Mouse (Mus musculus): ENCODE measurements around the gene 1190005I06Rik. TPM values are rescaled to one million over a fixed set of nuclear protein-coding genes. Genes with fewer than 3 reads are reported as not detected.

The 1190005I06Rik gene
- 0.26 and 0.28 TPM in 2 replicates for polyA plus RNA-seq (2012; rRNA removed)
- polyA plus RNA-seq (2014; fragmentation: Nextera tagmentation; extraction: Ambion mirVana): 0.86 and 1.7 TPM in 2 replicates

DNA sequence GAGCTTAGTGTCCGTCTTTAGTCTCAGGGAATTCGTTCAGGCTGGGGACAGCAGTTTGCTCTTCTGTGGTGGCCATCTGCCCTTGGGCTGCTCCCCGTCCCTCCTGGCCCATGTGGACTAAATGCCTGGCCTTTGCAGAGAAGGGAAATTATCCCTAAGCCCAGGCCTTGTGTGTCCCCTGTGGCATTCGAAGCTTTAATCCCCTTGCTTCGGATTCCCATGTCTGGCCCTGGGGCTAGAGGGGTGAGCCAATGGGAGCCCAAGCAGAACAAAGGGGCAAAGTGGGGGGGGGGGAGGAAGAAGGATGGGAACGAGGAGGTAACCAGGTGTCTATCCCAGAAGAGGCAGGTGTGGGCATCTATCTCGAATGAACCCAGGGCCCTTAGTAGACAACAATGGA lies at the start of gene 1190005I06Rik:
Gene 1190005I06Rik (minus strand): TSS at position 101 of the 400 bp plus-strand sequence.
- no peak for DNase-seq (ENCODE audit: low read depth in 3 of 3, low spot score in 3 of 3)
- 51% methylated on average over 7 of the region's 7 CpGs for WGBS (ENCODE audit: insufficient replicate concordance)
- H3K9me3 ChIP-seq (ENCODE audit: control insufficient read depth, low read length): no peaks in the 10 kb centered on the region
- H3K9ac ChIP-seq (replicated peaks): no peak within 1 kb of the TSS
- H3K27ac ChIP-seq: no peak within 1 kb of the TSS
- no peak within 1 kb of the TSS for H3K4me2 ChIP-seq (ENCODE audit: low read depth)
- H3K4me3 ChIP-seq (ENCODE audit: insufficient read depth in 1 of 2, low read depth in 2 of 2, low read length in 2 of 2): no peak within 1 kb of the TSS
- no peaks in the 10 kb centered on the region for H3K4me1 ChIP-seq (replicated peaks; ENCODE audit: control insufficient read depth in 2 of 2, insufficient read depth in 2 of 2, low read length in 1 of 2)
- H3K27me3 ChIP-seq (ENCODE audit: control insufficient read depth, insufficient read depth, low read length): no peaks in the 10 kb centered on the region
- ATAC-seq (ENCODE audit: insufficient read depth): no peak
- H3K36me3 ChIP-seq (replicated peaks; ENCODE audit: control insufficient read depth, insufficient read depth, low read depth): no peaks in the 10 kb centered on the region
- TF ChIP-seq CTCF (IDR thresholded peaks at IDR 0.05; ENCODE audit: low read depth) (no peak), EP300 (IDR thresholded peaks at IDR 0.05; ENCODE audit: low read depth) (no peak)

DNA sequence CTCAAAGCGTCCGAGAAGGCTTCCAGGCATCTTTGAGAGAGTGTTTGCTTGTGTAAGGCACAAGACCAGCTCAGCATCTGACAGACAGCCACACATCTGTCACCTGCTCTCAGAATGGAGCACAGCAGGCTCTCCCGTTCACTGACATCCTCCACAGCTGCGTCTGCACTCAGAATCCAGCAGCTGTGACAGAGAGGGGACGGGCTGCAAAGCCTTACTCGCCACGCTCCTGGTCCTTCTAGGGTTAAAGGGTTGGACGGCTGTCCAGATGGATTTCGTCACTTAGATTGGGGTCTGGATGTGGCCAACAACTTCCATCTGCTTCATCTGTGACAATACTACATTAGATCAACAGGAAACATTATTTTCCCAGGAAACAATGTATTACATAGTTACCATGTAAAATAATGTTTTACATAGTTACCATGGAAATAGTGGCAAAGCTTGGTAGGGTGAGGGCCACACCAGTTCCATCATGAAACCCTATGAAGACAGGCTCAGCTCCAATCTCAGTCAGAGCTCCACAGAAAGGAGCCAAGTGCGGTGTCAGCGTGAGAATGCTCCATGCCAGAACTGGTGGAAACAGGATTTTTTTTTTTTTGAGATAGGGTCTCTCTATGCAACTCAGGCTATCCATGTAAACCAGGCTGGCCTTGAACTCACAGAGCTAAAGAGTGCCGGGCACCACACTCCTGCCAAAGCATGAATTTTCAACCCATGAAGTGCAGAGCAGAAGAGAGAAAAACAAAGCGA lies 49.1 kb upstream of the 1190005I06Rik start:
- whole genome bisulfite sequencing (ENCODE audit: insufficient replicate concordance): 59% methylated on average over 13 of the region's 13 CpGs
- H3K9me3 ChIP-seq (ENCODE audit: control insufficient read depth, low read length): no peaks in the 10 kb centered on the region
- H3K9ac ChIP-seq (replicated peaks): no peak overlapping the region
- no peak overlapping the region for H3K27ac ChIP-seq
- ATAC-seq (ENCODE audit: insufficient read depth) (no peak), DNase-seq (ENCODE audit: low read depth in 3 of 3, low spot score in 3 of 3) (no peak)
- H3K4me3 ChIP-seq (ENCODE audit: insufficient read depth in 1 of 2, low read depth in 2 of 2, low read length in 2 of 2): no peak overlapping the region
- H3K36me3 ChIP-seq (replicated peaks; ENCODE audit: control insufficient read depth, insufficient read depth, low read depth): no peaks in the 10 kb centered on the region
- TF ChIP-seq CTCF (IDR thresholded peaks at IDR 0.05; ENCODE audit: low read depth): no peak
- H3K4me2 ChIP-seq (ENCODE audit: low read depth): no peak overlapping the region
- peaks cover 0 to 23% of the 10 kb centered on the region in 2 experiments; a peak in 1 of 4 replicates for H3K4me1 ChIP-seq (replicated peaks; ENCODE audit: control insufficient read depth in 2 of 2, insufficient read depth in 2 of 2, low read length in 1 of 2)
- no peaks in the 10 kb centered on the region for H3K27me3 ChIP-seq (ENCODE audit: control insufficient read depth, insufficient read depth, low read length)

DNA sequence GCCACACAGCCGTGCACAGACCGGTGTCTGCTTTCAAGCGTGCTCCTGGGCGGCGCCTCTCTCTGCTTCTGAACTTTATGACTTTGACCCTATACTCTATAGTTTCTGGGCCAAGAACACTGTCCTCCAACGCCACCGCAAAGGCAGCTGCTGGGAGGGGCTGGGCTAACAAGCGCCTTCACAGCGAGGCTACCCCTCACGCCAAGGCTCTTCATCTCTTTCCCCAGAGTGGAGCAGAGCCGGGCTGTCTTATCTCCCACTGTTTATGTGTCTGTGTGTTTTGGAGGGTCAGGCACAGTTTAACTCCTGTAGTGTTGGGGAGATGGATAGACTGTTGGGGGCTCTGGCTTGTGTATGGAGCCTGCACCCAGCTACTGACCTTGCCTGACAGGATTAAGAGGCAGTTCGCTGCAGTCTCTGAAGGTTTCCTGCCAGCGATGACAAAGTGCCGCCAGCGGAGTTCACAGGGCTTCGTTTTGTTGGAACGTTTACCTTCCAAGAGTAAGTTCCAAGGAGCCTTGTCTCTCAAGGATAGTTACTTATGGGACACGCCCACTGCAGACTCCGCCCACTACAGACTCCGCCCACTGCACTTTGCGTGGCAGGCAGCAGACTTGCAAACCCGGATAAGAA lies 46.5 kb upstream of the 1190005I06Rik start:
- DNase-seq (ENCODE audit: low read depth in 3 of 3, low spot score in 3 of 3) (peak in 2 of 3 experiments; percentile 39 to 46), ATAC-seq (ENCODE audit: insufficient read depth) (no peak)
- Histone ChIP-seq H3K9ac (replicated peaks) (no peak overlapping the region), H3K27me3 (ENCODE audit: control insufficient read depth, insufficient read depth, low read length) (no peaks in the 10 kb centered on the region), H3K27ac (no peak overlapping the region), H3K4me2 (ENCODE audit: low read depth) (no peak overlapping the region), H3K9me3 (ENCODE audit: control insufficient read depth, low read length) (no peaks in the 10 kb centered on the region), H3K4me3 (ENCODE audit: insufficient read depth in 1 of 2, low read depth in 2 of 2, low read length in 2 of 2) (no peak overlapping the region), H3K4me1 (replicated peaks; ENCODE audit: control insufficient read depth in 2 of 2, insufficient read depth in 2 of 2, low read length in 1 of 2) (peaks cover 0 to 18% of the 10 kb centered on the region in 2 experiments; a peak in 1 of 4 replicates), H3K36me3 (replicated peaks; ENCODE audit: control insufficient read depth, insufficient read depth, low read depth) (no peaks in the 10 kb centered on the region)
- 45% methylated on average over 22 of the region's 22 CpGs for whole genome bisulfite sequencing (ENCODE audit: insufficient replicate concordance)
- no peak for TF ChIP-seq CTCF (IDR thresholded peaks at IDR 0.05; ENCODE audit: low read depth)
- no peak for TF ChIP-seq EP300 (IDR thresholded peaks at IDR 0.05; ENCODE audit: low read depth)

DNA sequence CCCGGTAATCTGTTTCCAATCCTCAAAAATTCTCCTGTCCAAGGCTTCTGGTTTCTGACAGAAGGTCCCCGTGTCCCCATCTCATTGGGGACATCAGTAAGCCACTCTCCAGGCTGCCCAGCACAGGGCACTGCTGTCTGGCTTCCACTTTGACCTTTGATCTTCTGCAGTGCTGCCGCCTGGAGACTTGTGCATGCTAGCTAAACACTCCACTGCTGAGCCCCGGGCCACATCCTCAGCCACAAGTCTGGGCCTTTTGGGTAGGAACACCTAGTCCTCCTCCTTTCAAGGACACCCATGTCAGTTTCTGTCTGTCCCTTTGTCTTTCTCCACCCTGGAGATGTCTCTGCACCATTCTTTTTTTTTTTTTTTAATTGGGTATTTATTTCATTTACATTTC lies 45.5 kb upstream of the 1190005I06Rik start:
- no peaks in the 10 kb centered on the region for H3K36me3 ChIP-seq (replicated peaks; ENCODE audit: control insufficient read depth, insufficient read depth, low read depth)
- DNase-seq (ENCODE audit: low read depth in 3 of 3, low spot score in 3 of 3): no peak
- no peak overlapping the region for H3K9ac ChIP-seq (replicated peaks)
- H3K9me3 ChIP-seq (ENCODE audit: control insufficient read depth, low read length): no peaks in the 10 kb centered on the region
- no peak overlapping the region for H3K4me2 ChIP-seq (ENCODE audit: low read depth)
- H3K4me3 ChIP-seq (ENCODE audit: insufficient read depth in 1 of 2, low read depth in 2 of 2, low read length in 2 of 2): no peak overlapping the region
- H3K27ac ChIP-seq: no peak overlapping the region
- no peak for TF ChIP-seq CTCF (IDR thresholded peaks at IDR 0.05; ENCODE audit: low read depth)
- no peak for TF ChIP-seq EP300 (IDR thresholded peaks at IDR 0.05; ENCODE audit: low read depth)
- no peaks in the 10 kb centered on the region for H3K27me3 ChIP-seq (ENCODE audit: control insufficient read depth, insufficient read depth, low read length)
- H3K4me1 ChIP-seq (replicated peaks; ENCODE audit: control insufficient read depth in 2 of 2, insufficient read depth in 2 of 2, low read length in 1 of 2): peaks cover 0 to 18% of the 10 kb centered on the region in 2 experiments; a peak in 1 of 4 replicates
- WGBS (ENCODE audit: insufficient replicate concordance): 73% methylated on average over 4 of the region's 4 CpGs
- ATAC-seq (ENCODE audit: insufficient read depth): no peak

DNA sequence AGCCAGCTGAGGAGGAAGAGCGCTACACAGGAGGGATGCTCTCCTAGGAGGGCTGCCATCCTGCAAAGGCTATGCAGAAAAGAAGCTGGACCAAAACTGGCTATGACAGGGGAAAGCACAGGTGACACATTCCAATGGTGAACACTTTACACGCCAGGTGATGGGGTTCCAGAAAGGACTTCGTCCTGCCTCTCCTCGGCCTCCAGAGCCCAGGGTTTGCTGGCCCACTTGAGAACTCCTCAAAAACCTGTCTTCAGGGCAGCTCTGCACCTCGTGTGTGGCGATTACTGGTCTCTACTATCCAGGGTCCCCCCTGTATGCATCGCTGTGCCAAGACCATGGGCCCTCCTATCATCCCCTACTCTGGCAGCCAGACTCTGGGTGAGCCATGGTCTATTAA lies 41.1 kb upstream of the 1190005I06Rik start:
- Histone ChIP-seq H3K36me3 (replicated peaks; ENCODE audit: control insufficient read depth, insufficient read depth, low read depth) (no peaks in the 10 kb centered on the region), H3K4me3 (ENCODE audit: insufficient read depth in 1 of 2, low read depth in 2 of 2, low read length in 2 of 2) (no peak overlapping the region), H3K4me1 (replicated peaks; ENCODE audit: control insufficient read depth in 2 of 2, insufficient read depth in 2 of 2, low read length in 1 of 2) (peaks cover 0 to 4% of the 10 kb centered on the region in 2 experiments; a peak in 1 of 4 replicates), H3K9ac (replicated peaks) (no peak overlapping the region), H3K4me2 (ENCODE audit: low read depth) (no peak overlapping the region), H3K9me3 (ENCODE audit: control insufficient read depth, low read length) (no peaks in the 10 kb centered on the region), H3K27ac (no peak overlapping the region), H3K27me3 (ENCODE audit: control insufficient read depth, insufficient read depth, low read length) (no peaks in the 10 kb centered on the region)
- TF ChIP-seq CTCF (IDR thresholded peaks at IDR 0.05; ENCODE audit: low read depth) (no peak), EP300 (IDR thresholded peaks at IDR 0.05; ENCODE audit: low read depth) (no peak)
- no peak for ATAC-seq (ENCODE audit: insufficient read depth)
- no peak for DNase-seq (ENCODE audit: low read depth in 3 of 3, low spot score in 3 of 3)
- 63% methylated on average over 7 of the region's 7 CpGs for WGBS (ENCODE audit: insufficient replicate concordance)

Data from liver, embryonic 14.5 days (tissue).